Mouse (Mus musculus) intestine, embryonic 14.5 days (tissue): ENCODE results near the gene Akr1a1. TPM values are rescaled to one million over a fixed set of nuclear protein-coding genes. Genes with fewer than 3 reads are reported as not detected.
"Not testable (repeated sequence)": the region's sequence is repeated elsewhere in the genome, so short reads cannot be mapped to it uniquely, and the experiment has no call there.

Experiments
- ATAC-seq: fragments of 200-750 bp; cut with Nextera tagmentation; replicated peaks from 2 replicates; pipeline ENCODE4 v1.8.0; 2017; ENCODE audit warnings: low read depth, moderate number of reproducible peaks, moderate TSS enrichment, moderate library complexity; ENCODE audit not compliant: low FRiP score, low TSS enrichment
- DNase-seq: peaks from one replicate; pipeline ENCODE4 v3.0.0-alpha.2; 2018; ENCODE audit warnings: low spot score
- H3K27ac ChIP-seq: fragments of 300-500 bp; sonication (generic); 2 replicates; pipeline ENCODE4 v1.5.1; 2014; ENCODE audit warnings: low read depth, mild to moderate bottlenecking, control low read depth
- H3K27me3 ChIP-seq: fragments of 300-500 bp; sonication (generic); replicated peaks from 2 replicates; pipeline ENCODE4 v1.6.1; 2014; ENCODE audit warnings: low read length, control low read depth; ENCODE audit not compliant: control insufficient read depth, insufficient read depth
- H3K36me3 ChIP-seq: fragments of 300-500 bp; sonication (generic); 2 replicates; pipeline ENCODE4 v1.6.1; 2014; ENCODE audit warnings: low read length, control low read depth; ENCODE audit not compliant: control insufficient read depth, insufficient read depth
- H3K4me1 ChIP-seq: fragments of 300-500 bp; sonication (generic); replicated peaks from 2 replicates; pipeline ENCODE4 v1.6.1; 2014; ENCODE audit warnings: low read length, control low read depth, mixed read lengths; ENCODE audit not compliant: control insufficient read depth, insufficient read depth
- H3K4me2 ChIP-seq: fragments of 300-500 bp; sonication (generic); 2 replicates; pipeline ENCODE4 v1.6.1; 2014; ENCODE audit warnings: low read length
- H3K4me3 ChIP-seq: fragments of 300-500 bp; sonication (generic); 2 replicates; pipeline ENCODE4 v1.5.1; 2014; ENCODE audit warnings: low read depth, low read length, control low read depth, mixed read lengths
- H3K9ac ChIP-seq: fragments of 300-500 bp; sonication (generic); 2 replicates; pipeline ENCODE4 v1.6.1; 2014; ENCODE audit warnings: mild to moderate bottlenecking, low read length
- H3K9me3 ChIP-seq: fragments of 300-500 bp; sonication (generic); 2 replicates; pipeline ENCODE4 v1.6.1; 2016; ENCODE audit warnings: low read length, control low read depth; ENCODE audit not compliant: control insufficient read depth
- WGBS: fragments of 180-500 bp; shearing (Covaris S2); extraction: QIAGEN DNeasy Blood & Tissue Kit; methylation state at CpG from one replicate; pipeline ENCODE4 v1.1.7; 2014; 5-methylcytosine and 5-hydroxymethylcytosine counted together
- polyA plus RNA-seq: library from polyadenylated mRNA; unstranded; fragments of >200 nt; fragmentation: Nextera tagmentation; extraction: Ambion mirVana; gene quantifications from 2 replicates; pipeline ENCODE4 v1.2.1, GENCODE M21; 2014

Akr1a1 gene
- polyA plus RNA-seq, 1 experiment from 2014 or later, result 764 TPM

DNA sequence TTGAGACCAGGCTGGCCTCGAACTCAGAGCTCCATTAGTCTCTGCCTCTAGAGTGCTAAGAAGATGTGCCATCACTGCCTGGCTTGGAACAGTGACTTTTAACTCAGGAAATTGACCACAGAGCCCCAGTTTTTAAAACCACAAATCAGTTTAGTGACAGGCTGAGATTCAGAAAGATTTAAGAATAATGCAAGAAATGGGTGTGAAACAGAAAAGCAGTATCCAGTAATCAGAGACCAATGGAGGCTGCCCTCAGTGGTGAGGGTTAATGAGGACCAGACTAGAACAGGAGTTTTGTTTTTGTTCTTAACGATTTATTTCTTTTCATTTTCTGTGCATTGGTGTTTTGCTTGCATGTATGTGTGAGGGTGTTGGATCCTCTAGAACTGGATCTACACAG lies 33.2 kb upstream of the Akr1a1 start:
- H3K4me3 ChIP-seq, result no peak overlapping the region; the same call in 1 of the 2 replicates
- WGBS, result 90% methylated on average over 2 of the region's 2 CpGs

DNA sequence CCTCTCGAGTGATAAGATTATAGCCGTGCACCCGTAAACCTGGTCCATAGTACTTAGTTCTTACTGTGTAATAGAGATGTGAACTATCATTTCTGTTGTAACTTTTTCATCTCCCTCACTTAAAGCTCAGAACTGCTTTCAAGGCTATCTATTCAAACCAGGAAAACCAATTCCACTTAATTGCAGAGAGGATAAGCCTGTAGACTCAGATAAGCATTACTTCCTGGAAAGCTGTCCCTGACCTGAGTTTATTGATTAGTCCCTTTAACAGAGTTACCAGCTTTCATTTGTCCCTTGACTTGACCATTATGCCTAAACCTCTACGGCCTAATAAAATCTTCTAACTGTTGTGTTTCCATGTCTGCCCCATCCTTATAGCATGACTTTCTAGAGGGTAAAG lies 32.5 kb upstream of the Akr1a1 start:
- Histone ChIP-seq H3K36me3 (peaks cover 18% of the 10 kb centered on the region), H3K4me3 (no peak overlapping the region), H3K9me3 (no peaks in the 10 kb centered on the region), H3K4me2 (no peak overlapping the region), H3K27me3 (no peaks in the 10 kb centered on the region), H3K27ac (no peak overlapping the region), H3K9ac (no peak overlapping the region), H3K4me1 (peaks cover 14% of the 10 kb centered on the region)
- WGBS, result 76% methylated on average over 4 of the region's 4 CpGs
- DNase-seq, result no peak
- no peak for ATAC-seq

More for the DNA sequence above, 33.2 kb upstream of the Akr1a1 start:
- peaks cover 25% of the 10 kb centered on the region for H3K36me3 ChIP-seq
- peak overlapping the region; percentile 82 for H3K9ac ChIP-seq
- DNase-seq (no peak), ATAC-seq (no peak)
- H3K27me3 ChIP-seq, result no peaks in the 10 kb centered on the region
- H3K4me2 ChIP-seq, result peak overlapping the region; percentile 73
- H3K9me3 ChIP-seq, result no peaks in the 10 kb centered on the region
- peak overlapping the region; percentile 97 for H3K27ac ChIP-seq
- H3K4me1 ChIP-seq, result peaks cover 14% of the 10 kb centered on the region

DNA sequence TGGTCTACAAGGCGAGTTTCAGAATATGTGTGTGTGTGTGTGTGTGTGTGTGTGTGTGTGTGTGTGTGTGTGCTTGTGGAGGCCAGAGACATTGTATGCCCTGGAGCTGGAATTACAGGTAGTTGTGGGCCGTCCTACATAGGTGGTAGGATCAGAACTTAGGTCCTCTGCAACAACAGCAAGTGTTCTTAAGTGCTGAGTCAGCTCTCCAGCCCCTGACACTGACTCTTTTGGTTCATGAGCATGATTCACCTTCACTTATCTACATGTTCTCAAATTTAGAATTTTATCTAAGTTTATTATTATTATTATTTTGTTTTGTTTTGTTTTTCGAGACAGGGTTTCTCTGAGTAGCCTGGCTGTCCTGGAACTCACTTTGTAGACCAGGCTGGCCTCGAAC lies 29.0 kb upstream of the Akr1a1 start:
- H3K4me3 ChIP-seq, H3K27me3 ChIP-seq, H3K27ac ChIP-seq, H3K36me3 ChIP-seq, H3K4me1 ChIP-seq, DNase-seq, ATAC-seq, H3K4me2 ChIP-seq, H3K9me3 ChIP-seq, H3K9ac ChIP-seq: not testable (repeated sequence)
- 87% methylated on average over 4 of the region's 4 CpGs for WGBS

DNA sequence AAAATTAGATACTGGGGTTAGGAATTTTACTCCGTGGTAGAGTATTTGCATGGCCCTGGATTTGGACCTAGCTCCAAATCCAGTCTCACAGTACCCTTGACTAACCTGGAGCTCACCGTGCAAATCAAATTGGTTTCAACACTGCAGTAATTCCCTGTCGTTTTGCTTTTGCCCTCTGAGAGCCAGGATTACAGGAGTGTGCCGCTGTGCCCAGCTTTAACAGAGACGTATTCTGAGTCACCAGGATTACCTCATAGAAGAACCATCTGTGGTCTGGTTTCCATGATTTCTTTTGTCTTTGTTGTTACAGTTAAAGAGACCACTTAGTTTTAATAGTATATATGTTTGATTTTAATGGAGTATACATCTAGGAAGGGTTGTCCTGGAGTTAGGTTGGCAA lies 27.7 kb upstream of the Akr1a1 start:
- Histone ChIP-seq H3K27me3 (no peaks in the 10 kb centered on the region), H3K9me3 (no peaks in the 10 kb centered on the region), H3K9ac (no peak overlapping the region), H3K4me1 (no peaks in the 10 kb centered on the region), H3K27ac (no peak overlapping the region), H3K4me2 (no peak overlapping the region), H3K4me3 (no peak overlapping the region), H3K36me3 (no peaks in the 10 kb centered on the region)
- DNase-seq (no peak), ATAC-seq (no peak)
- 69% methylated on average over 5 of the region's 5 CpGs for WGBS

DNA sequence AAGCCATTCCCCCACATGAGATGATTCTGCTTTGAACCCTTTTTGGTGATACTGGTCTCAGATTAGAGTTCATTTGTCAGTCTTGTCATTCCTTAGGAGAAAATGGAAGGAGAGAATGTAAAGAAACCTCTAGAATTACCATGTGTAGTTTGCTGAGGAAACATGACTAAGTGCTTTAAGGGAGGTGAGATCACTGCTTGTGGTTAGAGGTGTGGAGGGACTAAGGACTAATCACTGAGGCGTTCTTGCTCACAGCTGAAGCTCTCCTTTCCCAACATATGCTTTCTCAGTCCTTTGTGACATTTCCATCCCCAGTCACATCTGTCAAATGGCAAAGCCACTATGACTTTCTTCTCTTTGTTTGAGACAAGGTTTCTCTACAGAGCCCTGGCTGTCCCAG lies 26.3 kb upstream of the Akr1a1 start:
- ATAC-seq (no peak), DNase-seq (no peak)
- Histone ChIP-seq H3K4me1 (no peaks in the 10 kb centered on the region; the same call in 1 of the 2 replicates), H3K9me3 (no peaks in the 10 kb centered on the region), H3K4me2 (no peak overlapping the region), H3K36me3 (no peaks in the 10 kb centered on the region), H3K4me3 (no peak overlapping the region), H3K27ac (no peak overlapping the region), H3K27me3 (no peaks in the 10 kb centered on the region), H3K9ac (no peak overlapping the region)
- WGBS, result 71% methylated on average over 1 of the region's 1 CpGs

DNA sequence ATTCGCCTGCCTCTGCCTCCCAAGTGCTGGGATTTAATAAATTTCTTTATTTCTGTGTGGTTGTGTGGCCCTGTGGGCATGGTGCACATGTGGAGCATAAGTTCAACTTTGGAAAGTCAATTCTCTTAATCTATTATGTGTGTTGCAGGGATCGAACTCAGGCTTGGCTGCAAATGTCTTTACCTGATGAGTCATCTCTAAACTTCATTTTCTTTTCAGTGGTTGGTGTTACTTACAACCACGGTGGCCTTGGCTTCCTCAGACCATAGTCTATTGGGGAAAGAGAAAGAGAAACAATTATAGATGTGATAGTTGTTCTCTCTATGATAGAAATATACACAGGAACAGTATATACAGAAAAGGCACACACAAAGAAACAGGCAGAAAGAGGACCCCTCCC lies 24.5 kb upstream of the Akr1a1 start:
- Histone ChIP-seq H3K9me3 (no peaks in the 10 kb centered on the region), H3K4me1 (no peaks in the 10 kb centered on the region; the same call in 1 of the 2 replicates), H3K27ac (no peak overlapping the region), H3K36me3 (no peaks in the 10 kb centered on the region), H3K4me3 (no peak overlapping the region), H3K27me3 (no peaks in the 10 kb centered on the region), H3K9ac (no peak overlapping the region), H3K4me2 (no peak overlapping the region)
- ATAC-seq, result no peak
- WGBS, result 83% methylated on average over 3 of the region's 3 CpGs
- no peak for DNase-seq

DNA sequence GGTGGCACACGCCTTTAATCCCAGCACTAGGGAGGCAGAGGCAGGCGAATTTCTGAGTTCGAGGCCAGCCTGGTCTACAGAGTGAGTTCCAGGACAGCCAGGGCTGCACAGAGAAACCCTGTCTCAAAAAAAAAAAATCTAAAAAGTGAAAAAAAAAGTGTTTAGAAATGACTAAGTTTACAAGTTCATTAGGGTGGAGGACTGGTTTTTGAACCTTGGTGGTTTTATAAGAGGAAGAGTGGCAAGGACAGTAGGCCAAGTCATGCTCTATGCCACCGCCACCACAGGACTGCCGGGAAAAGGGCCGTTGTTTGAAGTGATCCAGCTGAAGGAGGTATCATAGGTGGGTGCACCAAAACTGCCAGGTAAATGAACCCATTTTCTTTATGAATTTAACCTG lies 23.3 kb upstream of the Akr1a1 start:
- not testable (repeated sequence) for H3K9ac ChIP-seq, DNase-seq, H3K4me2 ChIP-seq, H3K27me3 ChIP-seq, H3K4me1 ChIP-seq, ATAC-seq, H3K27ac ChIP-seq, H3K9me3 ChIP-seq, H3K36me3 ChIP-seq, H3K4me3 ChIP-seq
- WGBS, result 88% methylated on average over 6 of the region's 6 CpGs

DNA sequence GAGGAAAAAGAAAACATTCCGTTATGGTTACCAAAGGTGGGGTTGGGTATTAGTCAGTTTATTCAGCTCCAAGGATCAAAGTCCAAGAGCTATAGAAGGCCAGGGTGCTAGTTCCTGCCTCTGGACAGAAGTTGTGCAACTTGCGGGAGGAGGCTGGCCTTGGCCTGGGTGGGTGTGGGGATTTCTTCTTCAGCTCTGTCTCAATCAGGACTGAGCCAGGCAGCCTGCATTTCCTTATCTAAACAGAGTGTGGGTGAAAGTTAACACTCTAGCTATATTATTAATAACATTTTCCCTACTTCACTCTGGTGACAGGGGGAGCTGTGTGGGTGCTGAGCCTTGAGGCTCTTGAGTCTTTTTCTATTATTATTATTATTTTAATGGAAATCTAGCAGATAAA lies 21.3 kb upstream of the Akr1a1 start:
- Histone ChIP-seq H3K9me3 (no peaks in the 10 kb centered on the region), H3K4me2 (no peak overlapping the region), H3K4me1 (no peaks in the 10 kb centered on the region; the same call in 1 of the 2 replicates), H3K36me3 (no peaks in the 10 kb centered on the region), H3K27me3 (no peaks in the 10 kb centered on the region), H3K9ac (no peak overlapping the region), H3K4me3 (no peak overlapping the region), H3K27ac (no peak overlapping the region)
- DNase-seq, result peak; percentile 69
- 28% methylated on average over 2 of the region's 2 CpGs for WGBS
- peak; percentile 96 for ATAC-seq

DNA sequence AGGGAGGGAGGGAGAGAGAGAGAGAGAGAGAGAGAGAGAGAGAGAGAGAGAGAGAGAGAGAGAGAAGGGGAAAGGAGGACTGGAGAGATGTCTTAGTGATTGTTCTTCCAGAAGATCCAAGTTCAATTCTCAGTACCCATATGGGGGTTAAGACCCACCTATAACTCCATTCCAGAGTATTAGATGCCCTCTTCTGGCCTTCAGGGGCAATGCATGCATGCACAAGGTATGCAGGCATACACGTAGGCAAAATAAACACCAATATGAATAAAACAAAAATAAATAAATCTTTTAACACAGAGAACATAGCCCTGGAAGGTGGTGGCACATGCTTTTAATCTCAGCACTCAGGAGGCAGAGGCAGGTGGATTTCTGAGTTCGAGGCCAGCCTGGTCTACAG lies 17.8 kb upstream of the Akr1a1 start:
- Histone ChIP-seq H3K4me3 (no peak overlapping the region), H3K9me3 (no peaks in the 10 kb centered on the region), H3K9ac (no peak overlapping the region), H3K27me3 (no peaks in the 10 kb centered on the region), H3K36me3 (no peaks in the 10 kb centered on the region), H3K27ac (no peak overlapping the region), H3K4me2 (no peak overlapping the region), H3K4me1 (no peaks in the 10 kb centered on the region; the same call in 1 of the 2 replicates)
- DNase-seq (no peak), ATAC-seq (no peak)
- WGBS, result 53% methylated on average over 2 of the region's 2 CpGs
